Mouse (Mus musculus) cerebellum, adult (tissue): ENCODE data around the gene Omt2b.

Source experiments
- ATAC-seq: cut with Nextera tagmentation; 2 replicates; pipeline ENCODE4 v1.9.2; 2017; ENCODE audit warnings: mild to moderate bottlenecking, moderate library complexity, mixed read lengths; ENCODE audit not compliant: insufficient number of reproducible peaks, low FRiP score, low TSS enrichment

The Omt2b gene

DNA sequence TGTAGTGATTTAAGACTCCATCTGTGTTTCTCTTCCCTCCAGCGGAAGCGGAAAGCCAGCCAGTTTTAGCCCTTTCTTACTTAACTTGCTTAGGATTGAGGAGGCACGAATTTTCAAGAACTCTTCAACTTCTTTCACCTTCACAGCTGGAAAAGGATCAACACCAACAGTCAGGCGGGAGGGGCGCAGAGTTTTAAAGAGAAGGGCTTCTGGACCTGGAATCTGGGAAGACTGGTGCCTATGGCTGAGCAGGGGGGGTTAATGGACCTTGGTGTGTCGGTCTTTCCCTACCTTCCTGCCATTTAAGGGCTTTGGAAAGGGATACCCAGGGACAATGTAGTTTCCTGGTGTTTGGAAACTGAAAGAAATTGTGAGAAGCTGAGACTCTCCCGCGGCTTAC is 50.2 kb downstream of the Omt2b start:
- ATAC-seq: no peak

DNA sequence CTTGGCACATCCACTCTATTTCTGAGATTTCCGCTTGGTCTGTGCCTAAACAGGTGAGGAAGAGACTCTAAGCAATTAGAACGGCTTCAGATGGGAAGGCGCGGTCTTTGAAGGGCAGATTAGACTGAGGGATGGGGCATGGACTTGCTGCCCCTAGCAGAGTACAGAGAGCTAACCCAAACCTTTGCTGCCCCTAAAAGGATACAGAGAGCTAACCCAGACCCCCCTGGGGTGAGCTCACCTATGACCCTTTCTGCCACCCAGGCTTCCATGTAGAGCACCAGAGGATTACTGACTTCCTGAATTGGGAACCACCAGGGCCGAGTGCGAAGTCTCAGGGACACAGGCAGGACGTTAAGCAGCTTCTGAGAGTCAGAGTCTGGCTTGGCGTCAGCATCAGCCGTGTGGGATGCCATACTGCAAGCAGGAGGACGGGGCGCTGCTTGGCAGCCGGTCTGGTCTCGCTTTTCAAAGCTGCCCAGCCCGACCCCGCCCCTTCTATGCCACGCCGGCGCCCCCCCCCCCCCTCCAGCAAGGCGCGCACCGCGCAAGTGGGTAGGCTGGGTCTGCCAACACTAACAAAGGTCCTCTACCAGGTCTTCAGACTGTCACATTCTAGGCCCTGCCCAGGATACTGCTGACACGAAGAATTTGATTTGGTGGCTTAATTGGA is 50.9 kb downstream of the Omt2b start, which contains the start of gene Ooep:
Gene Ooep (minus strand): TSS at position 613 of the 673 bp plus-strand sequence.
- no peak for ATAC-seq
